Mouse (Mus musculus) frontal cortex, postnatal 36 days (tissue): ENCODE data around the gene Sp1.

ENCODE experiments used
- DNase-seq, 2 experiments: peaks; one replicate each; pipeline ENCODE4 v3.0.0; 2022; ENCODE audit warnings: low spot score in 2 of 2

The Sp1 gene

GRCm38 (mm10) chr15:102433173-102433572, 27.2 kb downstream of the Sp1 start:
- DNase-seq, result no peak

GRCm38 (mm10) chr15:102442490-102442889, 36.5 kb downstream of the Sp1 start:
- DNase-seq, result peak; percentile 83 to 90

GRCm38 (mm10) chr15:102445146-102445545, 39.2 kb downstream of the Sp1 start, which contains the start of gene Amhr2:
Gene Amhr2, plus strand, starts transcription at chr15:102445367.
- no peak for DNase-seq

- DNase-seq, result no peak
These were observed 40.5 kb downstream of the Sp1 start for GRCm38 (mm10) chr15:102446448-102446847.

- DNase-seq, result no peak
These were observed 43.4 kb downstream of the Sp1 start for GRCm38 (mm10) chr15:102449366-102449765.

- no peak for DNase-seq
These were observed 45.0 kb downstream of the Sp1 start for GRCm38 (mm10) chr15:102450928-102451327.

- no peak for DNase-seq
These were observed 45.9 kb downstream of the Sp1 start for GRCm38 (mm10) chr15:102451666-102452430.

GRCm38 (mm10) chr15:102455993-102456392, 50.0 kb downstream of the Sp1 start:
- DNase-seq, result no peak

- DNase-seq, result no peak
These were observed 52.2 kb downstream of the Sp1 start for GRCm38 (mm10) chr15:102458050-102458736.

- DNase-seq, result peak; percentile 87 to 94
These were observed 53.0 kb downstream of the Sp1 start, which contains the start of gene Prr13 for GRCm38 (mm10) chr15:102458904-102459317. Gene Prr13, plus strand, starts transcription at chr15:102459028.

- no peak for DNase-seq
These were observed 53.4 kb downstream of the Sp1 start for GRCm38 (mm10) chr15:102459381-102459780.

GRCm38 (mm10) chr15:102459847-102460246, 53.9 kb downstream of the Sp1 start:
- no peak for DNase-seq

- no peak for DNase-seq
These were observed 54.5 kb downstream of the Sp1 start for GRCm38 (mm10) chr15:102460409-102460808.

GRCm38 (mm10) chr15:102460971-102461370, 55.0 kb downstream of the Sp1 start:
- no peak for DNase-seq

GRCm38 (mm10) chr15:102461430-102462075, 55.6 kb downstream of the Sp1 start:
- DNase-seq, result no peak

- DNase-seq, result no peak
These were observed 57.7 kb downstream of the Sp1 start for GRCm38 (mm10) chr15:102463666-102464065.

GRCm38 (mm10) chr15:102468675-102469370, 62.9 kb downstream of the Sp1 start:
- DNase-seq, result no peak

- peak; percentile 96 to 97 for DNase-seq
These were observed 64.3 kb downstream of the Sp1 start, which contains the start of gene Pcbp2 for GRCm38 (mm10) chr15:102470183-102470604. Gene Pcbp2, plus strand, starts transcription at chr15:102470539.

- DNase-seq, result peak; percentile 73 to 77
These were observed 64.8 kb downstream of the Sp1 start for GRCm38 (mm10) chr15:102470605-102471294.

- no peak for DNase-seq
These were observed 65.3 kb downstream of the Sp1 start for GRCm38 (mm10) chr15:102471295-102471645.

GRCm38 (mm10) chr15:102471727-102472126, 65.8 kb downstream of the Sp1 start:
- no peak for DNase-seq
